Mouse (Mus musculus) small intestine, adult 2 months (tissue): ENCODE data around the gene Gm1043.

Source experiments
- CTCF ChIP-seq: fragments of 200-500 bp; IDR thresholded peaks from 2 replicates; pipeline ENCODE4 v1.5.1; 2012; ENCODE audit warnings: low read depth, mild to moderate bottlenecking, control low read depth, inconsistent platforms, low read length, moderate library complexity, mixed read lengths; ENCODE audit not compliant: insufficient replicate concordance, insufficient read length; ENCODE audit errors: extremely low read depth
- POLR2A ChIP-seq: fragments of 200-500 bp; IDR thresholded peaks from 2 replicates; pipeline ENCODE4 v1.6.1; 2012; ENCODE audit warnings: low read depth, mild to moderate bottlenecking, control low read depth, inconsistent platforms, low read length, moderate library complexity

GRCm38 (mm10) chr5:37047992-37048391, 37.2 kb upstream of the Gm1043 start:
- TF ChIP-seq POLR2A (no peak), CTCF (no peak)
